Mouse (Mus musculus) E14TG2a.4 (cell line): ENCODE measurements around the gene Pspc1.

ENCODE experiments used
- CTCF ChIP-seq: conservative IDR thresholded peaks from 2 replicates; pipeline ENCODE4 v1.5.1; 2014; ENCODE audit warnings: low read length
- NANOG ChIP-seq: IDR thresholded peaks from 2 replicates; pipeline ENCODE4 v1.6.1; 2014; ENCODE audit warnings: borderline replicate concordance, low read length, mixed read lengths
- POU5F1 ChIP-seq: IDR thresholded peaks from 2 replicates; pipeline ENCODE4 v1.6.1; 2014; ENCODE audit warnings: low read length, borderline replicate concordance

- TF ChIP-seq CTCF (peak; percentile 30), POU5F1 (no peak), NANOG (no peak)
Measured at GRCm38 (mm10) chr14:56824562-56824961, 46.4 kb upstream of the Pspc1 start.
